Mouse (Mus musculus): ENCODE results near the gene Trpv4. TPM values are rescaled to one million over a fixed set of nuclear protein-coding genes. Genes with fewer than 3 reads are reported as not detected.

The Trpv4 gene
- polyA plus RNA-seq, 1 experiment from 2014 or later = 0.32 TPM

DNA sequence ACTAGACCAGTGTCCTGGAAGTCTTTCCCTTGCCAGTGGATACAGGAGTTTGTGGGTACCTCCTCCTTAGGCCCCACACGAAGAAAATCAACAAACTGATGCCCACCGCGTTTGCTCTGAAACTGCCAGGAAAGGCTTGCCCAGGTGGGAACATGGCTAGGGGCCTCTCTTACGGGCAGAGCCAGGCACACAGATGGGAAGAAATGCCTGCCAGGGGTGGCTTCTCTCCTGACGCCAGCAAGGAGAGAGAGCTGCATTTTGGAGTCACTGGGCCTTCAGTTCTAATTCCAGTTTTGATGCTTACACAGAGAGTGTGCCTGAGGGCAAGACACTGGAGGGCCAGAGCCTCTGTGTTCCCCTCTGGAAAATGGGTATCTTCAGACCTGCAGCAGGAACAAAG, 12.3 kb downstream of the Trpv4 start:
- WGBS = 88% methylated on average over 5 of the region's 5 CpGs
- 0 out of 2 replicates have a peak, but pooled peaks cover 2% of the 10 kb centered on the region for H3K27me3 ChIP-seq (ENCODE audit: control insufficient read depth, insufficient read depth, low read length)
- no peaks in the 10 kb centered on the region for H3K9me3 ChIP-seq (ENCODE audit: control insufficient read depth, low read length)
- H3K4me2 ChIP-seq (ENCODE audit: low read depth) = no peak overlapping the region
- no peak overlapping the region for H3K27ac ChIP-seq (ENCODE audit: low read depth, low read length)
- no peak overlapping the region for H3K9ac ChIP-seq (ENCODE audit: low read length)
- no peaks in the 10 kb centered on the region for H3K36me3 ChIP-seq (ENCODE audit: control insufficient read depth, insufficient read depth, low read length)
- DNase-seq (ENCODE audit: low spot score) (no peak), ATAC-seq (ENCODE audit: insufficient read depth, low FRiP score, low TSS enrichment) (no peak)
- no peaks in the 10 kb centered on the region; the same call in 1 of the 2 replicates for H3K4me1 ChIP-seq (ENCODE audit: control insufficient read depth, insufficient read depth, low read length)
- no peak overlapping the region for H3K4me3 ChIP-seq (ENCODE audit: low read depth, low read length)

- WGBS = 47% methylated on average over 6 of the region's 6 CpGs
- Histone ChIP-seq H3K4me3 (ENCODE audit: low read depth, low read length) (no peak overlapping the region), H3K9me3 (ENCODE audit: control insufficient read depth, low read length) (no peaks in the 10 kb centered on the region), H3K27me3 (ENCODE audit: control insufficient read depth, insufficient read depth, low read length) (no peaks in the 10 kb centered on the region), H3K36me3 (ENCODE audit: control insufficient read depth, insufficient read depth, low read length) (no peaks in the 10 kb centered on the region), H3K4me2 (ENCODE audit: low read depth) (no peak overlapping the region), H3K27ac (ENCODE audit: low read depth, low read length) (no peak overlapping the region), H3K4me1 (ENCODE audit: control insufficient read depth, insufficient read depth, low read length) (no peaks in the 10 kb centered on the region; the same call in 1 of the 2 replicates), H3K9ac (ENCODE audit: low read length) (no peak overlapping the region)
- ATAC-seq (ENCODE audit: insufficient read depth, low FRiP score, low TSS enrichment) = no peak
- no peak for DNase-seq (ENCODE audit: low spot score)
These were observed 13.3 kb downstream of the Trpv4 start for GRCm38 (mm10) chr5:114644918-114645317.

DNA sequence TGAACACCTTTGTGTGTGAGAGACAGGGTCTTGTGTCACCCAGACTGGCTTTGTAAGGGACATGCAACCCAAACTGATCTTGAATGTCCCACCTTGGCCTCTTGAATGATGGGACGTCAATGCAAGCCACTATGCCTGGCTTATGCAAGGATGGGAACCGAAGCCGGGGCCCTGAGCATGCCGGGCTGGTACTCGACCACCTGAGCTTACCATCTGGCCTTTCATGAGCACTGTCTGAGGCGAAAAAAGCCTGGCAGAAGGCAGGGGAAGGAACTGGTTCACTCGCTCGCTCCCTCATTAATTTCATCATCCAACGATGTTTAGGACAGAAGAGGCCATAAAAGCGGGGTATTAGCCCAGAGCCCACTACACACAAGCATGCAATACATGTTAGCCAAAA, 17.4 kb downstream of the Trpv4 start:
- DNase-seq (ENCODE audit: low spot score) = no peak
- Histone ChIP-seq H3K4me2 (ENCODE audit: low read depth) (no peak overlapping the region), H3K9ac (ENCODE audit: low read length) (no peak overlapping the region), H3K4me1 (ENCODE audit: control insufficient read depth, insufficient read depth, low read length) (peaks cover 8% of the 10 kb centered on the region; the same call in 1 of the 2 replicates), H3K27ac (ENCODE audit: low read depth, low read length) (no peak overlapping the region), H3K4me3 (ENCODE audit: low read depth, low read length) (no peak overlapping the region), H3K9me3 (ENCODE audit: control insufficient read depth, low read length) (no peaks in the 10 kb centered on the region), H3K27me3 (ENCODE audit: control insufficient read depth, insufficient read depth, low read length) (no peaks in the 10 kb centered on the region), H3K36me3 (ENCODE audit: control insufficient read depth, insufficient read depth, low read length) (no peaks in the 10 kb centered on the region)
- no peak for ATAC-seq (ENCODE audit: insufficient read depth, low FRiP score, low TSS enrichment)
- 83% methylated on average over 10 of the region's 10 CpGs for WGBS

DNA sequence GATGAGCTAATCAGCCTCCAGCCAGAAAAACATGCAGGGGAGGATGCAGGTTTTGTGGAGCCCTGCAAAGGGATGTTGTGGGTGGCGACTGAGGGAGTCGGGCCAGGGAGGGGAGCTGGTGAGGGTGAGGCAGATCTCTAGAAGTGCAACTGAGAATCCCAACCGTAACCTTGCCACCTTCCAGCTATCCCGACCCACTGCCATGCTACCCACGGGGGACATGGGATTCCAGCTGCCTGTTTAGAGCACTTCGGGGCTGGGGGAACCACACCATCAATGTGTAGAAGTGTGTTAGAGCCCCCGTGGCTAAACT, 18.6 kb downstream of the Trpv4 start:
- no peak overlapping the region for H3K4me3 ChIP-seq (ENCODE audit: low read depth, low read length)

DNA sequence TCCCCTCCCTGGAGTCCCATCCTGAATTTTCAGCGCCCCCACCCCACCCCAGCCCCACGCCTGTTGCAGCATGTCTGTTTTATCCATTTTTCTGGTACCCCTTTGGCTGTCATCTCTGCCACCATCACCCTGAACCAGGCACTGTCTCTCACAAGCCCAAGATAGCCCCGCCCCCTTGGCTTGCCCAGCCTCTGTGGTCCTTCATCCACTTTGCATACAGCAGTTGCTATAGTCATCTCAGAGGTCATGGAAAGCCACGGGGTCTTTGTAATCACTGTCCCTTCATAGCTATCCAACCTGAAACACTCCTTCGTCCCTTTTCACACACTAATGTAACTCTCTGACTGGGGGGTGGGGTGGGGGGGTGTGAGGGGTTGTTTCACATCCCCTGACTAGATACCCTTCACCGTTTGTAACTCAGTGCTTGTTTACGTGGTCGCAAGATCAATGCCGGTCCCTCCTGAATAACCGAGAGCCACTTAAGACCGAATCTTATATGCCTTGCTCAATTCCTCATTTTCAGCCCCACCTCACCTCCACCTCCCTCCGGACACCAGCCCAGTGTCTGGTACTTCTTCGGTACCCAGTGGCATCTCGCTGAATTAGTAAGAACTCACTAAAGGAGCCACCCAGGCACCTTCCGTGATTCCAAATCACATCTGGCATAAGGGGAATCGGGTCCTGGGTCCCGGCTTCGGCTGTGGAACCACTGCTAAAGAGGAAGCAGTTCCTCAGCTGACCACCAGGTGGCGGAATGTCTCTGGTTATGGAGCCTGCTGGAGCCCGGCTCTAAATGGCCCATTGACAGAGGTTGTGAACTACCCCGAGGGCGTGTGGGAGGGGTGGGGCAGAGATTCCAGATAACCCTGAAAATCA, 19.2 kb downstream of the Trpv4 start:
- H3K27ac ChIP-seq (ENCODE audit: low read depth, low read length) = no peak overlapping the region
- H3K9me3 ChIP-seq (ENCODE audit: control insufficient read depth, low read length) = no peaks in the 10 kb centered on the region
- H3K9ac ChIP-seq (ENCODE audit: low read length) = no peak overlapping the region
- no peaks in the 10 kb centered on the region for H3K27me3 ChIP-seq (ENCODE audit: control insufficient read depth, insufficient read depth, low read length)
- no peak overlapping the region for H3K4me3 ChIP-seq (ENCODE audit: low read depth, low read length)
- H3K4me2 ChIP-seq (ENCODE audit: low read depth) = peak overlapping the region; percentile 18; the same call in 1 of the 2 replicates
- peak; percentile 88 for DNase-seq (ENCODE audit: low spot score)
- WGBS = 10% methylated on average over 22 of the region's 22 CpGs
- peaks cover 8% of the 10 kb centered on the region; the same call in 1 of the 2 replicates for H3K4me1 ChIP-seq (ENCODE audit: control insufficient read depth, insufficient read depth, low read length)
- peak; percentile 55; the same call in 1 of the 2 replicates for ATAC-seq (ENCODE audit: insufficient read depth, low FRiP score, low TSS enrichment)
- H3K36me3 ChIP-seq (ENCODE audit: control insufficient read depth, insufficient read depth, low read length) = no peaks in the 10 kb centered on the region

More for the DNA sequence above, 18.6 kb downstream of the Trpv4 start:
- Histone ChIP-seq H3K4me2 (ENCODE audit: low read depth) (peak overlapping the region; percentile 18; the same call in 1 of the 2 replicates), H3K9me3 (ENCODE audit: control insufficient read depth, low read length) (no peaks in the 10 kb centered on the region), H3K9ac (ENCODE audit: low read length) (no peak overlapping the region), H3K4me1 (ENCODE audit: control insufficient read depth, insufficient read depth, low read length) (peaks cover 8% of the 10 kb centered on the region; the same call in 1 of the 2 replicates), H3K27ac (ENCODE audit: low read depth, low read length) (no peak overlapping the region), H3K27me3 (ENCODE audit: control insufficient read depth, insufficient read depth, low read length) (no peaks in the 10 kb centered on the region), H3K36me3 (ENCODE audit: control insufficient read depth, insufficient read depth, low read length) (no peaks in the 10 kb centered on the region)
- WGBS = 27% methylated on average over 7 of the region's 7 CpGs
- no peak for DNase-seq (ENCODE audit: low spot score)
- no peak for ATAC-seq (ENCODE audit: insufficient read depth, low FRiP score, low TSS enrichment)

DNA sequence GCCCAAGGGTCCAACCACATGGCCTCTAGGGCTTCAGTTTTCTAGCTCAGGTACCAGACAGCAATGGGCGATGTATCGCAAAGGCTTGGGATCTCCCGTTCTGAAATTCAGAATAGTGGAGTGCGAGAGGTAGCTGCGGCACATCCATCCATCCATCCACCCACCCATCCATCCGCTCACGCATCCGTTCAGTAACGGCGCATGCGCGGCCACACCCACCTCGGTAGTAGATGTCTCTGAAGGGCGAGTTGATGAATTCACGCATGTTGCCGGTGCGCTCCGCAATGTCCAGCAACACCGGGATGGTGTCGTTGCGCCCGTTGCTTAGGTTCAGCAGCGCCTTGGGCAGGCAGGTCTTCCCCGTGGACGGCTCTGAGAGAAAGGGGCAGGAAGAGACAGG, 22.1 kb downstream of the Trpv4 start:
- H3K27me3 ChIP-seq (ENCODE audit: control insufficient read depth, insufficient read depth, low read length) = no peaks in the 10 kb centered on the region
- ATAC-seq (ENCODE audit: insufficient read depth, low FRiP score, low TSS enrichment) = no peak

GRCm38 (mm10) chr5:114631336-114631735, 26.9 kb downstream of the Trpv4 start:
- no peak overlapping the region for H3K27ac ChIP-seq (ENCODE audit: low read depth, low read length)
- WGBS = 46% methylated on average over 2 of the region's 2 CpGs

More for the DNA sequence above, 22.1 kb downstream of the Trpv4 start:
- Histone ChIP-seq H3K4me1 (ENCODE audit: control insufficient read depth, insufficient read depth, low read length) (peaks cover 8% of the 10 kb centered on the region; the same call in 1 of the 2 replicates), H3K9me3 (ENCODE audit: control insufficient read depth, low read length) (no peaks in the 10 kb centered on the region), H3K27ac (ENCODE audit: low read depth, low read length) (no peak overlapping the region), H3K4me2 (ENCODE audit: low read depth) (no peak overlapping the region), H3K36me3 (ENCODE audit: control insufficient read depth, insufficient read depth, low read length) (no peaks in the 10 kb centered on the region), H3K4me3 (ENCODE audit: low read depth, low read length) (no peak overlapping the region), H3K9ac (ENCODE audit: low read length) (no peak overlapping the region)
- no peak for DNase-seq (ENCODE audit: low spot score)
- WGBS = 74% methylated on average over 25 of the region's 25 CpGs

GRCm38 (mm10) chr5:114625590-114625989, 32.6 kb downstream of the Trpv4 start:
- DNase-seq (ENCODE audit: low spot score) (peak; percentile 69), ATAC-seq (ENCODE audit: insufficient read depth, low FRiP score, low TSS enrichment) (no peak)
- Histone ChIP-seq H3K4me2 (ENCODE audit: low read depth) (no peak overlapping the region), H3K36me3 (ENCODE audit: control insufficient read depth, insufficient read depth, low read length) (no peaks in the 10 kb centered on the region), H3K27ac (ENCODE audit: low read depth, low read length) (no peak overlapping the region), H3K9ac (ENCODE audit: low read length) (no peak overlapping the region), H3K4me1 (ENCODE audit: control insufficient read depth, insufficient read depth, low read length) (no peaks in the 10 kb centered on the region), H3K9me3 (ENCODE audit: control insufficient read depth, low read length) (no peaks in the 10 kb centered on the region), H3K27me3 (ENCODE audit: control insufficient read depth, insufficient read depth, low read length) (no peaks in the 10 kb centered on the region), H3K4me3 (ENCODE audit: low read depth, low read length) (no peak overlapping the region)
- 24% methylated on average over 3 of the region's 3 CpGs for WGBS

More at GRCm38 (mm10) chr5:114631336-114631735, 26.9 kb downstream of the Trpv4 start:
- no peaks in the 10 kb centered on the region for H3K4me1 ChIP-seq (ENCODE audit: control insufficient read depth, insufficient read depth, low read length)
- H3K36me3 ChIP-seq (ENCODE audit: control insufficient read depth, insufficient read depth, low read length) = no peaks in the 10 kb centered on the region
- H3K9ac ChIP-seq (ENCODE audit: low read length) = no peak overlapping the region
- no peak overlapping the region for H3K4me3 ChIP-seq (ENCODE audit: low read depth, low read length)
- DNase-seq (ENCODE audit: low spot score) (no peak), ATAC-seq (ENCODE audit: insufficient read depth, low FRiP score, low TSS enrichment) (no peak)
- H3K4me2 ChIP-seq (ENCODE audit: low read depth) = no peak overlapping the region
- H3K9me3 ChIP-seq (ENCODE audit: control insufficient read depth, low read length) = no peaks in the 10 kb centered on the region
- H3K27me3 ChIP-seq (ENCODE audit: control insufficient read depth, insufficient read depth, low read length) = no peaks in the 10 kb centered on the region

GRCm38 (mm10) chr5:114620305-114620704, 37.9 kb downstream of the Trpv4 start:
- Histone ChIP-seq H3K27ac (ENCODE audit: low read depth, low read length) (no peak overlapping the region), H3K9me3 (ENCODE audit: control insufficient read depth, low read length) (no peaks in the 10 kb centered on the region), H3K36me3 (ENCODE audit: control insufficient read depth, insufficient read depth, low read length) (no peaks in the 10 kb centered on the region), H3K4me2 (ENCODE audit: low read depth) (no peak overlapping the region), H3K4me3 (ENCODE audit: low read depth, low read length) (no peak overlapping the region), H3K9ac (ENCODE audit: low read length) (no peak overlapping the region), H3K27me3 (ENCODE audit: control insufficient read depth, insufficient read depth, low read length) (no peaks in the 10 kb centered on the region), H3K4me1 (ENCODE audit: control insufficient read depth, insufficient read depth, low read length) (no peaks in the 10 kb centered on the region)
- DNase-seq (ENCODE audit: low spot score) = no peak
- WGBS = 49% methylated on average over 6 of the region's 6 CpGs
- no peak for ATAC-seq (ENCODE audit: insufficient read depth, low FRiP score, low TSS enrichment)

All from neural tube, embryonic 11.5 days (tissue).